Mouse (Mus musculus) liver, embryonic 14.5 days (tissue): ENCODE measurements around the gene Gm12800.

Experiments used
- CTCF ChIP-seq: IDR thresholded peaks from 2 replicates; pipeline ENCODE4 v1.5.1; 2016; ENCODE audit warnings: antibody characterized with exemption, low read depth, control low read depth
- EP300 ChIP-seq: IDR thresholded peaks from 2 replicates; pipeline ENCODE4 v1.6.1; 2016; ENCODE audit warnings: antibody characterized with exemption, low read depth

GRCm38 (mm10) chr4:101860873-101861272 lies 48.0 kb upstream of the Gm12800 start:
- TF ChIP-seq CTCF: peak; percentile 42; the same call in 1 of the 2 replicates
- TF ChIP-seq EP300: no peak
